Mouse (Mus musculus): Measurements from ENCODE around the gene Natd1.

The Natd1 gene

DNA sequence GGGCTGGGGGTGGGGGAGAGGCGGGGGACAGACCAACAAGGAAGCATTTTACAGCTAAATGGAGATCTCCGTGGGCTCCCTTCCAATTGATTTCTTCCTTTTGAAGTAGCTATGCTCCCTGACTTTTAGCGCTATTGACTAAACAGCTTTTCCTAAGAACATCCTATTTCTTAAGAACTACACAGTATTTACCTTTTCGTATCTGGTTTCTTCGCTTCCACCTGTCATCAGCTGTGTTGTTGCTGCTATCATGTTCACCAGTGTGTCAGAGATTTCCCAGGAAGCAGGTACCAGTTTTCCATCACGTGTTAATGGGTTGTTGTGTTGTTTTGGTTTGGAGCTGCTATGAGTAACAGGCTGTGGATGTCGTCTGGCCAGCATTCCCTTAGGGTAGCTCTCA lies at the start of gene Natd1:
TSS of gene Natd1 (minus strand) at position 260 of the 400 bp plus-strand sequence.
- DNase-seq (ENCODE audit: low spot score), result no peak

DNA sequence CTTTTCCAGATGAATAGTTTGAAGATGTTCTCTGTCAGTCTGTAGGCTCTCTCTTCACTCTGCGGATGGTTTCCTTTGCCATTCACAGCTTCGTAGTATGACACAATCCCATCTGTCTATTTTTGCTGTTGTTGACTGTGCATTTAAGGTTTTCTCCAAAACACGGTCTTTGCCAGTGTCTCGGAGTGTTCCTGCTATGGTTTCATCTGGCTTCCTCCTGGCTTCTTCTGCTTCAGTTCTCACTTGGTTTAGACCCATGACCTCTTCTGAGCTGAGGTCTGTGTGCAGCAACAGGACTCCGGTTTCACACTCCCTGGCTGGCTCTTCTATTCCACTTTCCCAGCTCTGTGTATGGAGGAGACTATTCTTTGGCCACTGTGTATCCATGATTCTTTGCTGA lies 48.2 kb upstream of the Natd1 start:
- no peak for DNase-seq (ENCODE audit: low spot score)

DNA sequence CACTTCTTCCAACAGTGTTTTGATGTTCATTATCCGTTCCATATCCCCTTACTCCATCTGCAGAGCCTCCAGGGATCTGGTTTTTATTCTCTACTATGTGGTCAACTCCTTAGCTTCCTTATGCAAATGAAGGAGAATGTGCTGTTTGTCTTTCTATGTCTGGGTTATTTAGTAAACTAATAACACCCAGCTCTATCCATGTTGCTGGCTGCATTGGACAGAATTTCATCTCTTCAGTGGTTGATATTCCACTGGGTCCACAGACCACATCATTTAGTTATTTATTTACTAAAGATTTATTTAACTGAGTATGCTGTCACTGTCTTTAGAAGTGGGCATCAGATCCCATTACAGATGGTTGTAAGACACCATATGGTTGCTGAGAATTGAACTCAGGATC lies 46.6 kb upstream of the Natd1 start:
- DNase-seq (ENCODE audit: low spot score), result no peak

DNA sequence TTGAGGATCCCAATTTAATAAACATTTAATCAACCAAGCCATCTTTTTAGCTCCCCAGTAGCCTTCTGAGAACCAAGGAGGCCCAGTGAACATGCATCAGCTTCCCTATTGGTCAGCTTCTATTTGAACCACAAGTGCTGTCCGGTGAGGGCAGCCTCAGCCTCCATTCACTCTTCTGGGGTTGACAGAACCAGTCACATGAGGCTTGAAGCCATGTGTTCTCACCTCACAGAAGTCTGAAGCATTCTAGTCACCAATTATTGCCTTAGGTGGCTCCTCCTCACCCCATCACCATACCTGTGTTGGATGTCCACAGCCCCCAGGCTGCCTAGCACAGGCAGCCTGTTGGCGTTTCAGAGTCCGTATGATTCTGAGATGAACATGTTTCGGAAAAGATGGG lies 44.4 kb upstream of the Natd1 start:
- DNase-seq (ENCODE audit: low spot score), result no peak

DNA sequence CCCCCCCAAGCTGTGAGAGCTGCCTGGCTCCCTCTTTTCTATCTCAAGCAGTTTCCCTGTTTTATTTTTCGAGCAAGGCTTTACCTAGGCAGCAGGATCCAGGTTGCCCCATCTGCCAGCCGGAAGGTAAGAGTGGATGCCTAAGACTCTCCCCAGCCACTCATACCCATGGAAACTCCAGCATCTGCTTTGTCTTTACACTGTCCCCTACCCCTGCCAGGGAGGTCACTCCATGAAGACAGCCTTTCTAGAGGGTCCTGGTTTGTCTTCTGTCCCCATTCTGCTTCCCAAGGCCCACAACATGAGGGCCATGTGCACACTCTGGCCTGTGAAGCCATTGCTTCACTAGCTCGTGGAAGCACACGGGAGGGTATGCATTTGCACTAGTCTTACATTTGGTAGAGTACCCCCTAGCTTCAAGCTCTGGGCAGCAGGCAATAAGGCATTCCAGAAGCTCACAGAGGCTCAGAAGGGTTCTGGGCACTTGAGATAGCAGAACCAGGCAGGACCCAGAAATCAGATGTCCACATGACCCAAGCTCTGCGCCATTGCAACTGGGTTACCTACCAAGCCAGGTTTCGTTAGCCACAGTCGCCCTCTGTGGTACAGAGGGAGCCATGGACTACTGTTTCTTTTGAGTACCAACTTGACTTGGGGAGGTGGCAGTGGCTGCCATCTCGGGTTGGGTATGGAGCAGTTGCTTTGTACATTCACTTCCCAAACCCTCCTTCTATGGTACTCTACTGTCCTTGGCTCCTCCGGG lies 41.3 kb upstream of the Natd1 start:
- DNase-seq (ENCODE audit: low spot score), result no peak

DNA sequence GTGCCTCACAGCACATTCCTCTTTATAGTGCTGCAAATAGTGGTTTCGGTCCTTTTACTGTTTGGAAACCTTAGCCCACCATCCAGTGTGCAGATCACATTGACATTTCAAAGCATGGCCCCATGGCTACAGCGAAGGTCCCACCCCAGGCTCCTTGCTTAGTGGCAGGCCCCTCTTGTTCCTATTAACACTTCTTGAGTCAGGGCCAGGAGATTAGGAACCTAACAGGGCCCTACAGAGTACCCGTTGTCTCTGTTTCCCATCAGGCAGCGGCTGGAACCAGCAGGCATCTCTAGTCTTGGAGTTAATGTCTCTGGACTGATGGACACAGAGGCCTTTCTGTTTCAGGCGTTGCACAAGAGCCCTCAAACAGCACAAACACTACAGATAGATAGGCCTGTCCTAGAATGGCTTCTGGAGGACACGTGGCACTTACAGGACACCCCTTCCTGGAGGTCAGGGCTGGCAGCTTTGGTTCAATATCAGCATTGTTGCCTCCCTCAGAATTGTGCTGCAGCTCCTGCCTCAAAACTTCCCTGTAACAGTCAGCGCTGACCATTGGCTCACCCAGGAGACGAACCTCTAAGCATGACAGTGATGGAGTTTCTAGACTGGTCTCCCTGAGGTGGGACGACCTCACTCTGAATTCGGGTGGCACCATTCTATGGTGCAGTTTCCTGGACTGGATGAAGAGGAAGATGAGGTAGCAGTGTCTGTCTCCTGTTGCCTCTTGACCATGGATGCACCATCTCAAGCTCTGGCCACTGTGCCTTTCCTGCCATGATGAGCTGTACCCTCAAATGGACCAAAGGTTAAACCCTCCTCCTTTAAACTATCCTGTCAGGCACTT lies 39.9 kb upstream of the Natd1 start:
- DNase-seq (ENCODE audit: low spot score), result no peak

DNA sequence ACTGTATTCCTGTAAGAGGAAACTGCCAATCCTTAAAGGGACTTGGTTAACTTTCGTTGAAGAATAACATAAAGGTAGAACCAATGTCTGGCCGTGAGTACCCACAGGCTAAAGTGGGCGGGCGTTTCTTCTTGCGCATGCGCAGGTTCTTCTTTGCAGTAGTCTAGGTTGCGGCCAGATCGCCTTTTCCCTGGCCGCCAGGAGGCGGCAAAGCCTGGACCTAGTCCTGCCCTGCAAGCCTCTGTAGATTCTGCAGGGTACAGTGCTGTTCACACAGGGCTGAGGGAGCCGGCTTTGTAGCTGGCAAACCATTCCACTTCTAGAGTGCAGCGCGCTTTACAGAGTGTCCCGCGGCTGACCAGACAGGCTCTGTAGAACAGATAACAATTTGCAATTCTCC lies 39.3 kb upstream of the Natd1 start:
- peak; percentile 58 for DNase-seq (ENCODE audit: low spot score)

DNA sequence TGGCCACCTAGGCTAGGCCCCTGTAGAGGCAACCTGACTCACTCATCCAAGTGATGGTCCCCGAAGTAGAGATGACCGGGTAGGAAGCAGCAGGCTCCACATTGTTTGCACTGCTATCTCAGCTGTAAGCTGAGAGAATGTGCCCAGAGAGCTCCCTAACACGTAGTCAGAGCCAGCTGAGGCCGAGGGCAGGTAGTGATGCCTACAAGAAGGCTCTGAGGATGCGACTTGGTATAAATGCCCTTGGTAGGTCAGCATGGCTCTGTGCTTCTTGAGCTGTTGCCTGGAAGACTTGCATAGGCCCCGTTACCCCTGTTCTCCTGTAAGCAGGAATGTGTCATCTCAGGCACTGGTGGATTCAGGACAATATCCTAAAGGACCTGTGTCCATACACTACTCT lies 38.4 kb upstream of the Natd1 start:
- DNase-seq (ENCODE audit: low spot score), result no peak

DNA sequence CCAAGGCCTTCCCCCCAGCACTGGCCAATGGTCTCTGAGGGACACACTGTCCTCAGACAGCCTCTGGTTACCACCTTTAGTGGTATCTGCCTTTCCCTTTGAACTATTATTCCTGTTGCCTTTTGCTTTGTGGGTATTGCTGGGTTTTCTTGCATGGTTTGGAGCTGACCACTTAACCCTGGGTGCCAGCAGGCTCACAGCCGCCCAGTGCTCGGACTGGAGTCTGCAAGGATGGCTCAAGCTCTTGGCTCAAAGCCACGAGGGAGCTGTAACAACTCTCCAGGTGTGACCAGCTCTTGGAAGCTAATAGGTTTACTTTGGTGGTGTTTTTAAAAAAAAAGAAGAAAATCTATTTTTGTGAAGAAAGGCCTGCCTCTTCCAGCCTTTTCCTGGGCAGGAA lies 37.8 kb upstream of the Natd1 start:
- no peak for DNase-seq (ENCODE audit: low spot score)

DNA sequence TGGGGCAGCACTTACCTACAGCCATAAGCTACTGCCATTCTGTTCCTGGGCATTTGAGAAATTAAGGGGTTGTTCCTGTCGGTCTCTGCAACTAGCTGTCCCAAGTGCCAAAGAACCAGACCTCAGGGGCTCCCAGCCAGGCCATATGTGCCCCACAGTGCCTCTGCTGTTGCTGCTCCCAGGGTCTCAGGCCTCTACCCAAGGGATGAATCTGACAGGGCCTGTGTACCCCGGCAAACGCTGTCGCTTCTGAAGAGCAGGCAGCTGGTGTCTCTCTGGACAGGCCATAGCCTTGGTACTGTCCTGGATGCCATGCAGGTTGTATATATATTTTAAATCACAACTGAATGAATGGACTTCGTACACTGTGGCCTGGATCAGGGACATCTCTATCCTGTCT lies 37.3 kb upstream of the Natd1 start:
- DNase-seq (ENCODE audit: low spot score), result no peak

DNA sequence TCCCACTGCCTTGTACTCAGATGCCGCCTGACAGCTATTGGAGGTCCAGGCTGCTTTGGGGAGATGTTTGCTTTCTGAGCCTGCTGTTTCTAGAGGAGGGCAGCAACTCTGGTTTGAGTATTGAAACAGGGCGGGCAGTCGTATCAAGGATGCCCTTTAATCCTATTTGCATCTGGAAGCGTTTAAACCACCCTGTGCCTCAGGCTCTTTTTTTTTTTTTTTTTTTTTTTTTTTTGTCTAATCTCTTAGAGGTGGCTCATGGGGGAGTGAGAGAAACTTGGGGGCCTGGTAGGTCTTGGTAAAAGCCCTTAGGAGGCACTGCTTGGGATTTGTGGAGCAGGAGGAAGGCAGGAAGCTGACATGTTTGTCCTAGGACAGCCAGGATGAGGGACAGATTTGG lies 30.5 kb upstream of the Natd1 start:
- no peak for DNase-seq (ENCODE audit: low spot score)

DNA sequence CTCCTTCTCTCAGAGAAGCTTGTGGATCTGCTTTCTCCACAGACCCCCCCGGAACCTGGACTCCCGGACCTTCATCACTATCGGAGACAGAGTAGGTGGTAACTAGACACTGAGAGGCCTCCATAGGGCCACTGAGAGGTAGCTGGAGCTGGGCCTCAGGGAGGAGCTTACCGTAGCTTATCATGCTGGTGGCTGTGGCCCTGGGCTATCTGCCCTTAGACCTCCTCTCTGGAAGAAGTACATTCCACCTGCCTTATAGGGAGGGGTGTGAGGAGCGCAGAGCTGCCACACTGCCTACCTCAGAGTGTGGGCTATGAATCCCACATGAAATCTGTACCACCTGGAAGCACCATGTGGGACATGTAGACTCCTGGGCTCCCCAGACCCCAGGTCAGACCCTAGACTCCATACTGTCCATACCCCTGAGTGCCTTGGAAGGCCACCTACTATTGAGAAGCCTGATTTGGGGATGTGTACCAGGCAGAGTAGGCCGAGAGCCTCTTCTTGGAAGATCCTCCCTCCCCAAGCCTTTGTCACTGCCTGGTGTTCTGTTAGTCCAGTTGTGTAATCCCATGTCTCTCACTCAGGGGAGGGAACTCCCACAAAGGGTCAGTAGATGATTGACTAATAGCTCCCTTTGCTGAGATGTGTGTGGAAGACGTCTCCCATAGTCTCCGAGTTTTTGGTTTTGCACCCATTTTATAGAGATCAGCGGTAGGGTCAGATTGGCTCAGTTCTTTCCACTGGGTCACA lies 27.9 kb upstream of the Natd1 start:
- no peak for DNase-seq (ENCODE audit: low spot score)

DNA sequence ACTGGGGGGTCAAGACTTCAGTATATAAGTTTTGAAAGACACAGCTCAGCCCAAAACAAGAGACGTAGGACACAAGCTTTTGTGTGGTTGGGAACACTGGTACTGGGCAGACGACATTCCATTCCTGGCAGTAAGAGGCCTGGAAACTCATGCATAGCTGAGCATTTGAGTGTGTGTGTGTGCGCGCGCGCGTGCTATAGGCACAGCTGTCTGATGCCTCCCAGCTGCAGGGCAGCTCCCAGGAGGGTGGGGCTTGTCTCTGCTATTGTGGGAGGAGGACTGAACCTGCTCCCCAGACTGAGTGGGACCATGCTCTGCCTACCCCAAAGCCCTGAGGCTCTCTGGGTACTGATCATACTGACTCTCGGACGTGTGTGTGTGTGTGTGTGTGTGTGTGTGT lies 26.8 kb upstream of the Natd1 start:
- DNase-seq (ENCODE audit: low spot score), result no peak

DNA sequence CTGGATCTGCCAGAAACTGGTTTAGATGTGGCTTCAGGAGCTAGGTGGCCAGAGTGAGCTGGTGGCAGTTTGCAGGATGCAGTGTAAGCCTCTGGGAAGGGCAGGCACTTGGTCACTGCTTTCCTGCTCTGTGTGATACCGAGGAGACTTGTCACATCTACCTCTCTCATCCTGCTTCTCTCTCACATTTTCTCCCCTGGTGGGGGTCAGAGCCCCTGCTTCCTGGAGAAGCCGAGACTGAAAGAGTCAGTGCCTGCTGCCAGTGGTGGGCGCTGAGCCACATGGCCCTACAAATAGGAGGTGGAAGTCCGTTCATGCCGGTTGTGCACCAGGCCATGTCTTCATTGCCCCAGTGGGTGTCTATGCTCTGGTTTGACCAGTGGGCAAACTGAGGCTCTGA lies 26.0 kb upstream of the Natd1 start:
- DNase-seq (ENCODE audit: low spot score), result no peak

DNA sequence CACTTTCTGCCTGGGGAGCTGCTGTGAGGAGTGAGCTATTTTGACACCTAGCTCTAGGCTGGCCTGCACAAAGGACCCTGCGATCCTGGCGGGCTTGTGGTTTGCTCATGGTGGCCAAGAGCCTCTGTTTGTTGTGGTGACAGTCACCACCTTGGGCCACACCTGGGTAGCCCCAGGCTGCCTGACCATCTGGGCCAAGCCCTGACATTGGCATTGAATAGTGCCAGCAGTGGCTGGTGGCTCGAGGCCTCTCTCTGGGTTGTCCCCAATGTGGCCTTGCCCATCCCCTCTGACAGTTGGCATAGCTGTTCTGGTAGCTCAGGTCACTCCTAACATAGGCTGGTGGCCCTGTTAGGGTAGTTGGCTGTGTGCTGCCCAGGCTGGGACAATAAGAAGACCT lies 24.9 kb upstream of the Natd1 start:
- DNase-seq (ENCODE audit: low spot score), result no peak

DNA sequence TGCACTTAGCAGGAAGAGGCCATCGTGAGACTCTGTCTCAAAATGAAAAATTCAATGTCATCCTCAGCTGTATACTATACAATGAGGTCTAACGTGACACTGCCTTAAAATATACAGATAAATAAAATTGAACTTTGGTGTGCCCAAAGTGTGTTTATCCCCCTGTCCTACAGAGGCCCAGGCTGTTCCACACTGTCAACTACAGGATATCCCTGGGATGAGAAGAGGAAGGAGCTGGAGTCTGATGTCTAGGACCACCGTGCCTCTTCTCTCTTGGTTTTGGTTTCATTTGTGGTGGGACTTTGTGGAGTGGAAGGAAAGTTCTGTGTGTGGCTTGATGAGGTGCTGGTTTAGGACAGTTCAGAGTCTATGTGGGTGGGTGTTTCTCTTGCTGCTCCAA lies 23.1 kb upstream of the Natd1 start:
- DNase-seq (ENCODE audit: low spot score), result no peak

DNA sequence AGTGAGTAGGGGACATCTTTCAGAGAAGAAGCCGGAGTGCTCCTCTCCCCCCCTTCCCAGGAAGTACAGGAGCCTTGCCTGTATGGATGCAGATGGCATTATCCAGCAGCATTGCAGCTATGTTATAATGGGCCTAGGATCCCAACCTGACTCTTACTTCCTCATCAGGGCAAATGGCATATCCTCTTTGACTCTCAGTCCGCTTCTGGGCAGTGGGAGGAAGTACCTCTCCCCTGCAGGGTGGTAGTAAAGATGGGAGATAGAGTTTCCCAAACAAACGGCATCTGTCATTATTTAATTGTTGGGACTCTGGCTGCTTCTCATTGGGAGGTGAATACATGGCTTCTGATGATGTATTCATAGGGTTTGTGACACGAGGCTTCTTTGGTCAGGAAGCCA lies 21.4 kb upstream of the Natd1 start:
- no peak for DNase-seq (ENCODE audit: low spot score)

DNA sequence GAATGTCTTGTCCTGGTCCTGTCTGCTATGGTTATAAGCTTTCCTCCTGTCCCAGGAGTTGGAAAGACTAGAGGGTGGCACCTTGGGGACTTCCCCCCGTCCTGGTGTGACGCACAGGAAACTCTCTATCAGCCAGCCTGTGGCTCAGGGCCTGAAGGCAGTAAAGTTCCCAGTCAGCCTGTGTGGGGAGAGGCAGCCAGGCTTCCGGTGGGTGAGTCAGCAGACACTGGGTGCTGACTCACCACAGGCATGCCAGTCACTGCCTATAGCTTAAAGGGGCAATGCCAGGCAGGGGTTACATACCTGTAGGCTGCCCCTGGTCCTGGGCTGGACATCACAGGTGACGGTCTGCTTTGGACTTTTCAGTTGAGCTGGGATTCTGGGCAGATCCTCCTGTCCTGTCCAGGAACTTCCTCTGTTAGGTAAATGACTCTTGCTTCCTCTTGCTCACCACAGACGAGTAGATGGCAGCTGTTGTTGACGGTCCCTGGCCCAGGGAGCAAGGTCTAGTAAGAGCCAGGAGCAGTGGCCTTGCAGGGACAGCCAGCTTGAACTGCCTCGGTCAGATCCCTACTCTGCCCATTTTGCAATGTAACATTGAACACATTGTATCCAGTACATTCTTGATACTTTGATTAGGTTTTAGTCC lies 20.9 kb upstream of the Natd1 start:
- no peak for DNase-seq (ENCODE audit: low spot score)

DNA sequence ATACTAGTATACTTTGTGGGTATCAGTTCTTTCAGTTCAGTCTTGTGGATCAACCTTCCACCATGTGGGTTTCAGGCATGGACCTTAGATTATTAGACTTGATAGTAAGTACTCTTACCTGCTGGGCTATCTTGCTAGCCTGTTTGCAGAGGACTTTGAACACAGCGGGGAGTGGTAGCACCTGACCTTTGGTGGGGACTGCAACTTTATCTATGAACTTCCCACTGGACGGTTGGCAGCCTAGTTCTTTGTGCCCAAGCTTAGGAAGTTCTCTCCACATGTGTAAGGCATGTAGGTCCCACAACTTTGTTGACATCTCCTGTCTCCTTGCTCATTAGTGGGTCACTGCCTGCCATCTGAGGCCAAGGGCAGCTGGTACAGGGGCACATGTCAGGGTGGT lies 20.2 kb upstream of the Natd1 start:
- no peak for DNase-seq (ENCODE audit: low spot score)

DNA sequence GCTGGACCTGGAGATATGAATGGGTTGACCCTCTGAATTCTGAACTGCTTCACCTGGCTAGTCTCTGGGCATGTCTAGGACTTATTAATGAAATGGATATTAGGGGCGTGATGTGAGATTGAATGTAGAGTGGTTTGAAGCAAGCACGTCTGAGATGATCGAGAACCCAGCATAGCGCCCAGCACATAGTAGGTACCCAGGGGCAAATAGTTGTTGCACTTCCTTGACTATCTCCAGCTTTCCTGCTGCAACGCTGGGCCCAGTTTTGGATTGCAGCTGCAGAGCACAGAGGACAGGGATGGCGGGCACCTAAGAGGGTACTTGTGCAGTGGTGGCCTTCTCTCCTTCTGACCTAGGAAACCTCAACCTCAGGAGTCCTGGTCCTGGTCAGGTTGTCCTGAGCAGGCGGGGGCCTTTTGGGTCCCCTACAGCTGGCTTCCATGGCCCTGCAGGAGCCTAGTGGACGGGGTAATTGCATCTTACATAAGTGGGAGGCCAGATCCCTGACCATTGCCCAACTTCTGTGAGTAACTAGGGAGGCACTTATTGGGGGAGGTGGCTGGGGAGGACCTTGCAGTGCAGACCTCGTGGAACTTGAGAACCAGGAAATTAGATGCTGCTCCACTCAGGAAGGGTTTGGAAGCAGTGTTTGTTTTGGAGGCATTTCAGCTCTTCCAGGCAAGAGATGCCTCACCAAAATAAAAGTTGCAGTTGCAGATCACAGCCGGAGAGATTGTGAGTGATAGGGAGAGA lies 18.8 kb upstream of the Natd1 start:
- DNase-seq (ENCODE audit: low spot score), result no peak

DNA sequence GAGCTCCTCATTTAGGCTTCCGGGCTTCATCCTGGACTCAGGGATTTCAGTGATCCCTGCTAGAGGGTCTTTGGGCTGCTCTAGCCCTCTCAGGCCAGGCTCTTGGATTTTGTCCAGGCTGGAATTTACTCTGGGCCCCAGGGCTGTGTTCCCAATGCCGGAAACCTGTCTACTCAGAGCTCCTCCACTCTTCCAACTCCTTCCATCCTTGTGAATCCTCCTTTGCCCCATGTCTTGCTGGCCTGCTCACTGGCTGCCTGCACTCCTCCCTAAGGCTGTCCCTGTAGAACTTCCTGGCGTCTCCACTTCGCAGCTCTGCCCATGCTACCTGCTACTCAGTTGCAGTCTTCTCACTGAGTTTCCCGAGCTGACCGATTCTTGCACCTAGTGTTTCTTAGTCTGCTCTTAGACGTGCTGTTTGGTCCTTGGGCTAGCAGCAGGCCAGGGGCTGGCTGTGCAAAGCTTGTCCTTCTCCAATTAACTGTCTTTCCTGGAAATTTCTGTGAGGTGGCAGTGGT lies 18.0 kb upstream of the Natd1 start:
- DNase-seq (ENCODE audit: low spot score), result no peak

Data from ovary, postnatal 10 days (tissue).